Mouse (Mus musculus) stomach, postnatal 0 days (tissue): ENCODE measurements around the gene Ccdc63. TPM values are rescaled to one million over a fixed set of nuclear protein-coding genes. Genes with fewer than 3 reads are reported as not detected.

Source experiments
- ATAC-seq: fragments of 200-750 bp; cut with Nextera tagmentation; 2 replicates; pipeline ENCODE4 v1.8.0; 2017; ENCODE audit not compliant: low FRiP score, low TSS enrichment
- DNase-seq: peaks from one replicate; pipeline ENCODE4 v3.0.0-alpha.2; 2016; ENCODE audit warnings: low spot score
- H3K27ac ChIP-seq: fragments of 300-500 bp; sonication (generic); replicated peaks from 2 replicates; pipeline ENCODE4 v1.5.1; 2014; ENCODE audit warnings: mild to moderate bottlenecking, control low read depth
- H3K27me3 ChIP-seq: fragments of 300-500 bp; sonication (generic); 2 replicates; pipeline ENCODE4 v1.6.1; 2014; ENCODE audit warnings: low read length; ENCODE audit not compliant: control insufficient read depth, insufficient read depth
- H3K36me3 ChIP-seq: fragments of 300-500 bp; sonication (generic); 2 replicates; pipeline ENCODE4 v1.6.1; 2014; ENCODE audit warnings: low read length, mixed read lengths; ENCODE audit not compliant: control insufficient read depth, insufficient read depth
- H3K4me1 ChIP-seq: fragments of 300-500 bp; sonication (generic); replicated peaks from 2 replicates; pipeline ENCODE4 v1.6.1; 2014; ENCODE audit warnings: antibody characterized with exemption; ENCODE audit not compliant: control insufficient read depth, insufficient read depth
- H3K4me2 ChIP-seq: fragments of 300-500 bp; sonication (generic); replicated peaks from 2 replicates; pipeline ENCODE4 v1.6.1; 2014; ENCODE audit warnings: low read depth, mild to moderate bottlenecking, control low read depth, moderate library complexity
- H3K4me3 ChIP-seq: fragments of 300-500 bp; sonication (generic); 2 replicates; pipeline ENCODE4 v1.5.1; 2014; ENCODE audit warnings: low read depth, low read length, control low read depth
- H3K9ac ChIP-seq: fragments of 300-500 bp; sonication (generic); 2 replicates; pipeline ENCODE4 v1.6.1; 2014; ENCODE audit warnings: mild to moderate bottlenecking, low read length, control low read depth, mixed read lengths
- H3K9me3 ChIP-seq: fragments of 300-500 bp; sonication (generic); 2 replicates; pipeline ENCODE4 v1.6.1; 2016; ENCODE audit warnings: low read length; ENCODE audit not compliant: control insufficient read depth
- CTCF ChIP-seq: IDR thresholded peaks from 2 replicates; pipeline ENCODE4 v1.5.1; 2016; ENCODE audit warnings: antibody characterized with exemption, low read depth, mild to moderate bottlenecking, moderate library complexity
- EP300 ChIP-seq: optimal IDR thresholded peaks from 2 replicates; pipeline ENCODE3; 2016; ENCODE audit warnings: antibody characterized with exemption
- WGBS: fragments of 180-500 bp; shearing (Covaris S2); extraction: QIAGEN DNeasy Blood & Tissue Kit; methylation state at CpG from one replicate; pipeline ENCODE4 v1.1.7; 2014; 5-methylcytosine and 5-hydroxymethylcytosine counted together
- polyA plus RNA-seq: library from polyadenylated mRNA; unstranded; fragments of >200 nt; fragmentation: Nextera tagmentation; extraction: Ambion mirVana; gene quantifications from 2 replicates; pipeline ENCODE4 v1.2.1, GENCODE M21; 2015

Gene Ccdc63
- polyA plus RNA-seq, 1 experiment from 2014 or later: 0.07 TPM

GRCm38 (mm10) chr5:122134395-122135289 lies 6.0 kb downstream of the Ccdc63 start:
- H3K27me3 ChIP-seq: no peaks in the 10 kb centered on the region
- no peak overlapping the region for H3K27ac ChIP-seq
- no peak overlapping the region for H3K4me2 ChIP-seq
- H3K9ac ChIP-seq: no peak overlapping the region
- no peak for ATAC-seq
- TF ChIP-seq EP300 (no peak), CTCF (no peak)
- no peak overlapping the region for H3K4me3 ChIP-seq
- H3K36me3 ChIP-seq: no peaks in the 10 kb centered on the region
- 86% methylated on average over 14 of the region's 14 CpGs for WGBS
- no peaks in the 10 kb centered on the region for H3K4me1 ChIP-seq
- no peaks in the 10 kb centered on the region for H3K9me3 ChIP-seq
- DNase-seq: no peak

GRCm38 (mm10) chr5:122133050-122133389 lies 7.6 kb downstream of the Ccdc63 start:
- H3K27ac ChIP-seq: no peak overlapping the region
- H3K36me3 ChIP-seq: no peaks in the 10 kb centered on the region
- TF ChIP-seq EP300: no peak
- TF ChIP-seq CTCF: no peak
- H3K4me2 ChIP-seq: no peak overlapping the region
- no peaks in the 10 kb centered on the region for H3K27me3 ChIP-seq
- H3K9me3 ChIP-seq: no peaks in the 10 kb centered on the region
- ATAC-seq (no peak), DNase-seq (no peak)
- WGBS: 78% methylated on average over 9 of the region's 9 CpGs
- no peak overlapping the region for H3K9ac ChIP-seq
- H3K4me3 ChIP-seq: no peak overlapping the region
- H3K4me1 ChIP-seq: no peaks in the 10 kb centered on the region

- WGBS: 15% methylated on average over 26 of the region's 26 CpGs
Measured at GRCm38 (mm10) chr5:122132167-122133049, 8.2 kb downstream of the Ccdc63 start.

GRCm38 (mm10) chr5:122131076-122132051 lies 9.3 kb downstream of the Ccdc63 start:
- Histone ChIP-seq H3K4me2 (peak overlapping the region; percentile 91), H3K9ac (peak overlapping the region; percentile 48), H3K9me3 (no peaks in the 10 kb centered on the region), H3K4me3 (peak overlapping the region; percentile 41), H3K27ac (no peak overlapping the region), H3K4me1 (no peaks in the 10 kb centered on the region), H3K27me3 (no peaks in the 10 kb centered on the region), H3K36me3 (no peaks in the 10 kb centered on the region)
- 7% methylated on average over 34 of the region's 34 CpGs for WGBS
- DNase-seq: peak; percentile 91
- TF ChIP-seq CTCF: peak; percentile 91
- peak; percentile 19 for TF ChIP-seq EP300
- ATAC-seq: peak; percentile 64; the same call in 1 of the 2 replicates

More at GRCm38 (mm10) chr5:122132167-122133049, 8.2 kb downstream of the Ccdc63 start:
- no peak for DNase-seq
- Histone ChIP-seq H3K27ac (no peak overlapping the region), H3K36me3 (no peaks in the 10 kb centered on the region), H3K9ac (peak overlapping the region; percentile 48), H3K4me1 (no peaks in the 10 kb centered on the region), H3K4me3 (peak overlapping the region; percentile 41), H3K9me3 (no peaks in the 10 kb centered on the region), H3K27me3 (no peaks in the 10 kb centered on the region), H3K4me2 (peak overlapping the region; percentile 91)
- no peak for TF ChIP-seq CTCF
- no peak for TF ChIP-seq EP300
- ATAC-seq: no peak

GRCm38 (mm10) chr5:122130341-122130998 lies 10.2 kb downstream of the Ccdc63 start:
- no peaks in the 10 kb centered on the region for H3K9me3 ChIP-seq
- no peaks in the 10 kb centered on the region for H3K36me3 ChIP-seq
- TF ChIP-seq CTCF (no peak), EP300 (no peak)
- H3K27ac ChIP-seq: no peak overlapping the region
- H3K9ac ChIP-seq: no peak overlapping the region
- H3K27me3 ChIP-seq: no peaks in the 10 kb centered on the region
- no peak overlapping the region for H3K4me2 ChIP-seq
- H3K4me1 ChIP-seq: no peaks in the 10 kb centered on the region
- H3K4me3 ChIP-seq: no peak overlapping the region
- WGBS: 76% methylated on average over 11 of the region's 11 CpGs
- DNase-seq (no peak), ATAC-seq (no peak)
